Mouse (Mus musculus): ENCODE measurements at regions not wholly inside any gene's neighbourhood (a gene's known extent, or its start where the extent isn't known, plus 50 kb on each side); places are given as distances from the start of the nearest gene placed in this dataset.
"Not testable (repeated sequence)": the region's sequence is repeated elsewhere in the genome, so short reads cannot be mapped to it uniquely, and the experiment has no call there.

GRCm38 (mm10) chr12:43696261-43696660 is 513.9 kb downstream of the Dnajb9 start:
- H3K4me3 ChIP-seq (ENCODE audit: low read depth, low read length); H3K9me3 ChIP-seq (replicated peaks; ENCODE audit: control insufficient read depth, low read length); DNase-seq (ENCODE audit: low spot score); H3K4me1 ChIP-seq (ENCODE audit: control insufficient read depth, insufficient read depth, low read length); ATAC-seq; H3K27ac ChIP-seq (ENCODE audit: low read depth, low read length); H3K9ac ChIP-seq (ENCODE audit: low read length); H3K27me3 ChIP-seq (replicated peaks; ENCODE audit: control insufficient read depth, insufficient read depth, low read length); H3K4me2 ChIP-seq (ENCODE audit: low read length); H3K36me3 ChIP-seq (ENCODE audit: control insufficient read depth, insufficient read depth, low read length): not testable (repeated sequence)

GRCm38 (mm10) chr12:43648062-43648461 is 562.1 kb downstream of the Dnajb9 start:
- H3K27ac ChIP-seq (ENCODE audit: low read depth, low read length): no peak overlapping the region
- 98% methylated on average over 1 of the region's 1 CpGs for WGBS

GRCm38 (mm10) chr12:43641238-43641895 is 568.8 kb downstream of the Dnajb9 start:
- H3K36me3 ChIP-seq (ENCODE audit: control insufficient read depth, insufficient read depth, low read length): no peaks in the 10 kb centered on the region
- no peak overlapping the region for H3K27ac ChIP-seq (ENCODE audit: low read depth, low read length)
- H3K9ac ChIP-seq (ENCODE audit: low read length): no peak overlapping the region
- DNase-seq (ENCODE audit: low spot score): peak; percentile 1
- H3K27me3 ChIP-seq (replicated peaks; ENCODE audit: control insufficient read depth, insufficient read depth, low read length): no peaks in the 10 kb centered on the region
- no peaks in the 10 kb centered on the region for H3K4me1 ChIP-seq (ENCODE audit: control insufficient read depth, insufficient read depth, low read length)
- no peak overlapping the region for H3K4me3 ChIP-seq (ENCODE audit: low read depth, low read length)
- no peaks in the 10 kb centered on the region for H3K9me3 ChIP-seq (replicated peaks; ENCODE audit: control insufficient read depth, low read length)
- no peak for ATAC-seq
- no peak overlapping the region for H3K4me2 ChIP-seq (ENCODE audit: low read length)

More at GRCm38 (mm10) chr12:43648062-43648461, 562.1 kb downstream of the Dnajb9 start:
- Histone ChIP-seq H3K4me3 (ENCODE audit: low read depth, low read length) (no peak overlapping the region), H3K27me3 (replicated peaks; ENCODE audit: control insufficient read depth, insufficient read depth, low read length) (no peaks in the 10 kb centered on the region), H3K36me3 (ENCODE audit: control insufficient read depth, insufficient read depth, low read length) (no peaks in the 10 kb centered on the region), H3K9me3 (replicated peaks; ENCODE audit: control insufficient read depth, low read length) (no peaks in the 10 kb centered on the region), H3K4me1 (ENCODE audit: control insufficient read depth, insufficient read depth, low read length) (no peaks in the 10 kb centered on the region), H3K4me2 (ENCODE audit: low read length) (no peak overlapping the region), H3K9ac (ENCODE audit: low read length) (no peak overlapping the region)
- DNase-seq (ENCODE audit: low spot score): no peak
- ATAC-seq: no peak

Data from forebrain, embryonic 14.5 days (tissue).